Mouse (Mus musculus) Patski (cell line): ENCODE results near the gene Trim41. TPM values are rescaled to one million over a fixed set of nuclear protein-coding genes. Genes with fewer than 3 reads are reported as not detected.

Source experiments
- ATAC-seq: fragments of 100-300 bp; one replicate; pipeline ENCODE4 v1.8.0; 2021
- CTCF ChIA-PET: fragments of 350-600 bp; sonication (Branson Sonifier 250); formaldehyde crosslinking; loops from one replicate; lab custom pipeline; 2022; ENCODE audit warnings: inconsistent platforms; lab: Charles Lee
- POLR2A ChIA-PET: fragments of 350-600 bp; sonication (Branson Sonifier 250); formaldehyde crosslinking; loops from one replicate; lab custom pipeline; 2022; ENCODE audit warnings: antibody characterized with exemption, inconsistent platforms; lab: Charles Lee
- DNase-seq: peaks from one replicate; pipeline ENCODE4 v3.0.0-alpha.2; 2011; ENCODE audit warnings: low read depth, low spot score
- H3K27me3 ChIP-seq: fragments of 371-371 bp; one replicate; pipeline ENCODE4 v1.5.1; 2021
- CTCF ChIP-seq: fragments of 100-300 bp; IDR thresholded peaks from one replicate; pipeline ENCODE4 v1.5.1; 2021
- in situ Hi-C: fragments of 300-500 bp; cut with MboI; formaldehyde crosslinking; loops from 3 replicates; pipeline ENCODE4 v1.11.1; 2018; ENCODE audit warnings: low pct_unique_long_range_greater_than_20kb, mixed read lengths
- polyA plus RNA-seq: library from polyadenylated mRNA; unstranded; gene quantifications from one replicate; pipeline ENCODE4 v1.2.3, GENCODE M21; 2021

The Trim41 gene
- polyA plus RNA-seq, 1 experiment from 2014 or later, result 63.9 TPM

DNA sequence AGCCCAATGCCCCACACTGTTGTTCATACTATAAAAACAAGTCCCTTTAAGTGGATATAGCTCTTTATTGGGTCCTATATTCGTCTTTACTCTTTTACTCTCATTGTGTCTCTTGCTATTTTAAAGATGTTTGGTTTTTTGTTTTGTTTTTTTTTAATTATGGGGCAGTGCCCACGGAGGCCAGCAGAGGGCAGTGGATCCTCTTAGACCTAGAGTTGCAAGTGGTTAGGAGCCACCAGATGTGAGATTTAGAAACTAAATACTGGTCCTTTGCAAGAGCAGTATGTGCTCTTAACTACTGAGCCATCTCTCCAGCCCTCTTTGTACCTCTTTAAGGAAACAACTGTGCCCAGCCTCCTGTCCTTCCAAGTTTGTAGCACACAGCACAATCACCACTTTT, 45.5 kb downstream of the Trim41 start:
- ChIA-PET POLR2A (no interaction called here), CTCF (interaction anchor here (0.7 to 2.8 kb wide), 3 partner anchors 10 to 87 kb away, joined by 3 to 16 read pairs (median 4); no protein-coding TSS in a partner anchor)
- no peaks in the 10 kb centered on the region for H3K27me3 ChIP-seq
- in situ Hi-C loops, result loop anchor here (10.0 kb wide), 1 partner anchor 177 kb away; no protein-coding TSS in a partner anchor
- peak; percentile 71 for TF ChIP-seq CTCF
- ATAC-seq, result peak; percentile 66
- DNase-seq, result no peak

DNA sequence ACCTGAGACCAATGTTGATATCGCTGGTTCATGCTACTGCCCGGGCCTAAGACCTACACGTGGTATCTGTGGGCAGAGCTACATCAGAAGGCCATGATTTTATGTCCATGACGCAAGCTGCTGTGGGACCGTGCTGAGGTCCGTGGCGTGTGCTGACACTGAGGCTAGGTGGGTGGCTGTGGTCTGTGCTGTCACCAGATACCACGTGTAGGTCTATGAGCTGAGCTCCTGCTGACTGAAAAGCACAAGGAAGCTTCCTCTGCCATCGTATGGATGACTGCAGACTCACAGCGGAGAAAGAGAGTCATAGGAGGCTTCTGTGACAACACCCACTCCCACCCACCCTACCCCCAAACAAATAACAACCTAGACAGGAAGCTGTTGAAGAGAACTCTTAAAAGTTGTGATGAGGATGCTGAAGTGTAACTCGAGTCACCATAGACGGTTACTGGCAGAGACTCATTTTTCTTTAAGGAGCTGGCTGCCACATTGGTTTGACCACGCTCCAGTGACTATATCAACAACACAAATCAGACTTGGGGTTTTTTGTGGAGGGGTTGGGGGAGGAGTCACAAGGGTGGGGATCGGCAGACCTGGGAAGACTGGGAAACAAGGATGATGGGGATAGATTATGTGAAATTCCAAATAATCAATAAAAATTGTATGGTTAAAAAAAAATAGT, 49.8 kb downstream of the Trim41 start:
- DNase-seq (no peak), ATAC-seq (no peak)
- no peak for TF ChIP-seq CTCF
- no peaks in the 10 kb centered on the region for H3K27me3 ChIP-seq
- POLR2A ChIA-PET, result no interaction called here
- in situ Hi-C loops, result no loop called here
- CTCF ChIA-PET, result no interaction called here

DNA sequence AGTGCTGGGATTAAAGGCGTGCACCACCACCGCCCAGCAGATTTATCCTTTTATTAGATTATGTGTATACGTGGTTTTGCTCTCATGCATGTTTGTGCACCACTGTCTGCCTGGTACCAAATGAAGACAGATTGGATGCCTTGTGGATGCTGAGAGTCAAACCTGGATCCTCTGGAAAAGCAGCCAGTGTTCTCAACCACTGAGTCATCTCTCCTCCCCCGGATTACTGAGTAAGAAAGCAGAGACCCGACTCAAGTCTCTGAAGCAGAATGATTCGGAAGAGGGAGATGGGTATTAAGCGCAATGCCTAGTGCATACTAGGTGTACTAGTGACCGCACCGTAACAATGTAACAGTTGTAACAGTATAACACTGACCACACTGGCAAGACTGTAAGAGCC, 53.0 kb downstream of the Trim41 start:
- ATAC-seq (no peak), DNase-seq (no peak)
- peaks cover 11% of the 10 kb centered on the region for H3K27me3 ChIP-seq
- no peak for TF ChIP-seq CTCF
- ChIA-PET POLR2A (no interaction called here), CTCF (interaction anchor here (1.4 kb wide), 1 partner anchor 11 kb away, joined by 4 read pairs; no protein-coding TSS in a partner anchor)
- in situ Hi-C loops, result no loop called here

DNA sequence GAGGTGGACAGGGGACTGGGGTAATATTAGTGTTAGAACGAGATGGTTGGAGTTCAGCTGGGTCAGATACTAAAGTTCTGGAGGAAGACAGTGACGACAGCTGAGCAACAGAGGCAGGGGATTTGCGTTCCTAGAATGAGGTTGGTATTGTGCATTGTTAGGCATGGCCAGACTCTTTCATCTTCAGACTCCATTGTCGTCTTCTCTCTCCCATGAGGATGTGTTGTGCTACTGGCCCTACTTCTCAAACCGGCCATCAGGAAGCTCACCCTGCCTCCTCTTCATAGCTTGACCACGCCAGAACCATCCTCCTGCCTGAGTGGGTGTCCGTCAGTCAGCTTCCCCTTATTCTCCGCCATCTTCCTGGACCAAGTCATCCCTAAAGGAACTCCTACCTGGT, 58.1 kb downstream of the Trim41 start:
- no peak for DNase-seq
- ChIA-PET CTCF (no interaction called here), POLR2A (no interaction called here)
- in situ Hi-C loops, result no loop called here
- TF ChIP-seq CTCF, result no peak
- no peak for ATAC-seq
- H3K27me3 ChIP-seq, result peaks cover 18% of the 10 kb centered on the region

Other genes with a start within 250 kb of the Trim41 start
- gene Rack1, start 17.0 kb downstream of the Trim41 start, polyA plus RNA-seq, result 1,050 TPM
- 9.5 TPM for gene Trim7, start 8.8 kb upstream of the Trim41 start, polyA plus RNA-seq
- 3.4 TPM for gene Gm12184, start 9.3 kb upstream of the Trim41 start, polyA plus RNA-seq
- 39.2 TPM for gene Irgm1, start 54.3 kb upstream of the Trim41 start, polyA plus RNA-seq
- 0.15 TPM for gene Gm5431, start 84.9 kb upstream of the Trim41 start, polyA plus RNA-seq
- 93.0 TPM for gene Psme2b, start 128.8 kb upstream of the Trim41 start, polyA plus RNA-seq
- gene Olfr56, start 161.5 kb upstream of the Trim41 start, polyA plus RNA-seq, result 0.06 TPM
- gene 9930111J21Rik1, start 162.0 kb upstream of the Trim41 start, polyA plus RNA-seq, result 0.62 TPM
- 0.68 TPM for gene Gm12185, start 174.9 kb upstream of the Trim41 start, polyA plus RNA-seq
- gene Tgtp1, start 176.8 kb upstream of the Trim41 start, polyA plus RNA-seq, result 0.59 TPM
- gene 9930111J21Rik2, start 233.9 kb upstream of the Trim41 start, polyA plus RNA-seq, result 0.86 TPM
- gene Tgtp2, start 246.9 kb upstream of the Trim41 start, polyA plus RNA-seq, result 0.18 TPM